Mouse (Mus musculus) right cerebral cortex, postnatal 4 days (tissue): Measurements from ENCODE around the gene Gpr153.
A peak's percentile ranks its signal among the peaks of the same experiment; 100 is the strongest.

Experiments used
- DNase-seq: peaks from one replicate; pipeline ENCODE4 v3.0.0-alpha.2; 2022

The Gpr153 gene

GRCm38 (mm10) chr4:152288398-152288945 is 14.4 kb downstream of the Gpr153 start:
- DNase-seq: no peak

DNA sequence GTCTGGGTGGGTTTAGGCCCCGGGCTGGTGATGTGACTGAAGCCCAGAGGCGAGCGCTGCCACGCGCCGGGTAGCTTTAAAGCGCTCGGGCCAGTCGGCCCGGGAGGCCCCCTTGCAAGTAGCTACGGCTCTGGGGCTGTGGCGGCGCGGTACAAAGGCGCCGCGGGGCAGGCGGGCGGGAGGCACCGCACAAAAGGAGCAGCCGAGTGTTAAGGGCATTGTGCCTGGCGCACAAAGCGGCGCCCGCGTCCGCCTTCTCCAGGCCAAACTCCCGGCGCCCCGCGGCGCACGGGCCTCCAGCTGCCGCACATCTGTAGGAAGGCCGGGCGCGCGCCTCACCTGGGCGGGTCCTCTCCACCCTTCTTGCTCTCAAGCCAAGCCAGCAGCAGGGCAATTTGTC is 16.4 kb downstream of the Gpr153 start:
- no peak for DNase-seq

DNA sequence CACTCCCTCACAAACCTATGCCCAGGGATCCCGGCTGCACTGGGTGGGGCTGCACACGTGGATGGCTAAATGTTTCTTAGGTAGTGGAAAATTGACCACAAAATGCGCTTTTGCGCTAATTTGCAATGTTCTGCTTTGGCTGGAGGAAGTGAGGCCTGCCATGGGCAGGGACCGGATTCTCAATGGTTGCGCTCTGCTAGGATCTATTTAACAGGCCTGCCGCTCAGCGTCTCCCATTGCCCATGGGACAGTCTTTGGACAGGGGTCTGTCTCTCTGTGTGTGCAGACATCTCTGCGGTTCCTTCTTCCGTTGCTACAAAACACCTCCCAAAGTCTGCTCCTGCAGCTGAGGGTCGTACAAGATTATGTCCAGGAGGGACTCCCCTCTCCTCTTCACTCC is 17.0 kb downstream of the Gpr153 start:
- no peak for DNase-seq

- DNase-seq: no peak
Observed at GRCm38 (mm10) chr4:152291562-152291961, 17.5 kb downstream of the Gpr153 start, which contains the start of gene Hes3. Hes3 (minus strand) TSS chr4:152291662.

DNA sequence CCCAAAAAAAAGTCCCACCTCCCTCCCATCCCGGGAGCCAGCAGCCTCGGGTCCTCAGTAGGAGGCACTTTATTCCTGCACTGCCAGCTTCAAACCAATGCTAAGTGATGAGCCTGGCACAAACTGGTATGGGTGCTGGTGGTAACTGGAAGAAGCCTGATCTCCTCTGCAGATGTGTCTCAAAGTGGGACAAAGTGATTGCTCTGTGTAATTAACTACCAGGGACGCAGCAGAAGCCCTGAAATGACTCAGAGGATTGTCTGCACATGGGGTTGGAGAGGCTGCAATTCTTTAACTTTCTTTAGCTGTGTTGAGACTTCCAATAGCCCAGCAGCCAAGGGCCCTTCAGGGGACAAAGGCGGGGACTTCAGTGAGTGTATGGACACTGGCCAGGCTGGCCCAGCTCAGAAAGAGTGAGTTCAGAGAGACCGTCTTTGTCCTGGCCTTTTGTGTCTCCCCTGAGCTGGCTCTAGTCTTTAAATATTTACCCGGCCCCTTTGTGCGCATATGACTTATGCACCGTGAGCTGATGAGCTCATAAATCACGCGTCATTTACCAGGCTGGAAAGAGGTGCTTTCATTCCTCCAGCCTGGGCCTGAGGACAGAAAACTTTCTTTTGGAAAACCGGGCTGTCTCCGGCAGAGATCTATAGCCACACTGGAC is 18.2 kb downstream of the Gpr153 start:
- no peak for DNase-seq

- no peak for DNase-seq
Observed at GRCm38 (mm10) chr4:152294188-152294929, 20.3 kb downstream of the Gpr153 start.

DNA sequence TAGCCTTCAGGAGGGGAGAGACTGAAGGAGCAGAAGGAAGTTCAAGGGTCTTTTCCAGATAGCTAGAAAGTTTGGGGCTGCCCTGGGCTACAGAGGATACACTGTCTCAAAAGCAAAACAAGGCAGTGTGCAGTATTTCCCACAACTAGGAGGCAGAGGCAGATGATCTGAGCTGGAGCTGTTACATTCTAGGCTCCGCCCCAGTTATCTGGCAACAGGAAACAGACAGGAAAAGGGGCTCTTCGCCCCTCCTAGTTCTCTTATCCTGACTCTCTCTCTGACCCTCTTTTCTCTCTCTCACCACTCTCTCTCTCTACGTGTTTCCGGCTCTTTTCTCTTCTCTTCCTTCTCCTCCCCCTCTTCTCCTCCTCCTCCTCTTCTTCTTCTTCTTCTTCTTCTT is 21.9 kb downstream of the Gpr153 start:
- no peak for DNase-seq

DNA sequence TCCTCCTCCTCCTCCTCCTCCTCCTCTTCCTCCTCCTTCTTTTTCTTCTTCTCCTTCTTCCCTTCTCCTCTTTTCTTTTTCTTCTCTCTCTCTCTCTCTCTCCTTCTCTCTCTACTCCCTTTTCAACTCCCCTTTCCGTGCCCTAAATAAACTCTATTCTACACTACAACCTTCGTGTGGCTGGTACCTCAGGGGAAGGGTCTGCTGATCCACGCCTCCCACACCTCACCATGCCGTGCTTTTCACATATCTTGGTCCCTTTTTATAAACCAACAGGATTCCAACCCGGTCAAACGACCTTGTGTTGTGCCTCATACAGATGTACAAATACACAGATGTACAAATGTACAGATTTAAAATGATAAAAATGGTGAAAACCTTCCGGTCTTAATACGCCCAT is 22.3 kb downstream of the Gpr153 start:
- DNase-seq: no peak

DNA sequence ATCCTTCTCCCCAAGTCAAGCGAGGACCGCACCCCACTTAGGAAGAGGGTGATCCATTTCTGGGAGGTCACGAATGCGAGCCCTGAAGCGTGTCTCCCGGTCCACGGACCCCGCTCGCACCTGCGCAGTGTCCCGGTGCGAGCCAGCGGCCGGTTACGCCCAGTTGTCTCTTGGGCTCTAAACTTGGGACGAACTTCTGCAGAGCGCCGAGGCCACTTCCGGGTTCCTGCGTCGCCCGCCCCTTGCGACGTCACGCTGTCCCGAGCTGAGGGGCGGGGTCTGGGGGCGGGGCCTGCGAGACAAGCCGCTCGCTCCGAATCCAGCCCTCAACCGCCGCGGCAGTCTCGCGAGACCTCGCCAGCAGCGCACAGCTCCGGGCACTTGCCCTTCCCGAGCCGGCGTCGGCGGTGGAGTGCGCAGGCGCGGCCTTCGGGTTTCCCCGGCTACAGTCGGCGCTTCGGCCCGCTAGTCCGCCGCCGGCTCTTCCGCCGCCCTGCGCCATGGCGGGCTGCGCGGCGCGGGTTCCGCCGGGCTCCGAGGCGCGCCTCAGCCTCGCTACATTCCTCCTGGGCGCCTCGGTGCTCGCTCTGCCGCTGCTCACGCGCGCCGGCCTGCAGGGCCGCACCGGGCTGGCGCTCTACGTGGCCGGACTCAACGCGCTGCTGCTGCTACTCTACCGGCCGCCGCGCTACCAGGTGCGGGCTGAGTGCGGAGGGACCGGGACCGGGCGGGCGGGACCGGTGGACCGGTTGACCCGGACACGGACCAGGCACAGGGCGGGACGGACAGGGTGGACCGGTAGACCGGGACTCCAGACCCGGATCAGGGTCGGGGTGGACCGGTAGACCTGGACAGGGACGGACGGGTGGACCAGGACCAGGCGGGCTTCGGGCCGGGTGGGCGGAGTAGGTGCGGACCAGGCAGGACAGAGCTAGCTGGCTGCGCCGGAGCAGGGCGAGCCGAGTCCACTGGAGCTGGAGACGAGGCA is 23.1 kb downstream of the Gpr153 start, which contains the start of gene Icmt:
Gene Icmt (plus strand): TSS at position 354 of the 988 bp plus-strand sequence.
- DNase-seq: peak; percentile 100

DNA sequence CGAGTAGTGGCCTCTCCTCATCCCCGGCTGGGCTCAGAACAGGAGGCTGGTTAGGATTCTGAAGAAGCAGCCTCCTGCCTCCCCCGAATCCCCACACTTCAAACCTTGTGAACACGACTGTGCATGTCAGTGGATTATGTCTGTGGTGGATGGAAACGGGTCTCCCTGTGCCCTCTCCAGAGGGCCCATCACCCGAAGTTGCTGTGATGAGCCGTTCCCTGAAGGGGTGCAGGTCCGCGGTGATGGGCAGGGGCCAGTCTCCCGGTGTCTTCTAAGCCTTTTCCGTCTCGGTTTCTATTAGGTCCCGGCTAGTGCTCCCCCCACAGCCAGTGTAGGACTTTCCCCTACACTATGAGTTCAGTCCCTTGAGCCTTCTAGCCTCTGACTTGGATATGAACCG is 24.8 kb downstream of the Gpr153 start:
- DNase-seq: no peak

GRCm38 (mm10) chr4:152300375-152300774 is 26.3 kb downstream of the Gpr153 start:
- DNase-seq: peak; percentile 48

GRCm38 (mm10) chr4:152302012-152302411 is 28.0 kb downstream of the Gpr153 start:
- DNase-seq: no peak

DNA sequence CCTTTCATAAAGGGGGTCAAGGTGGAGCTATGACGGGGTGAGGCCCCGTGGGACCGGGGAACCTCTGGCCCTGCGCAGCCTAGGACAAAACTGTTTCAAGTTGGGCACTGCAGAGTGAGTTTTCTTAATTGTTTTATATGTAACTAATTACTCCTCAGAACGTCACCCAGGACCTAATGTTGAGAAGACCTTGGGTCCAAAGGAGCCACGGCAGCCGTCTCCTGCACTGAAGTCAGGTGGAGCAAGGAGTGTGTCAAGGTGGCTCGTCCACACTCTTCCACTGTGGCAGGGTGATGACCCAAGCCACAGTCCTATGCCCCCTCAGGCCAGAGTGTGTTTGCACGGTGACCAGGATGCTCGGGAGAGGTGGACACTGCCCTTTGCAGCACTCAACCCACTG is 29.1 kb downstream of the Gpr153 start:
- no peak for DNase-seq

DNA sequence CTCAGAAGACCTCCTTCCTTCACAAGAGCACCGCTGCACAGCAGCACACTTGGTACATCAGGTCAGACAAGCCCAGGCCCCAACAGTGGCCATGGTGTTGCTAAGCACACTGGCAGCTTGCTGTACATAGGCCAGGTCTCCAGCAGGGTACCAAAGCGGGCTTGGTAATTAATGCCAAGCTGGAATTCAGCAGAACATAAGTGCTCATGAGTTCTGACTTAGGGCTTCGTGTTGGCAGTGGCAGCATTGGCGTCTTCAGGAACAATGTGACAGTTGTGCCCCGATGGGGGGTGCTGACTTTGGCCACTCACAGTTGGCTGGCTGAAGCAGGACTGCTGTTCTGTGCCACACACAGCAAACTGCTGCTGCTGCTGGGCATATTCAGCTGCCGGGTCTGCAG is 30.7 kb downstream of the Gpr153 start:
- no peak for DNase-seq

- DNase-seq: no peak
Observed at GRCm38 (mm10) chr4:152305991-152306390, 32.0 kb downstream of the Gpr153 start.

DNA sequence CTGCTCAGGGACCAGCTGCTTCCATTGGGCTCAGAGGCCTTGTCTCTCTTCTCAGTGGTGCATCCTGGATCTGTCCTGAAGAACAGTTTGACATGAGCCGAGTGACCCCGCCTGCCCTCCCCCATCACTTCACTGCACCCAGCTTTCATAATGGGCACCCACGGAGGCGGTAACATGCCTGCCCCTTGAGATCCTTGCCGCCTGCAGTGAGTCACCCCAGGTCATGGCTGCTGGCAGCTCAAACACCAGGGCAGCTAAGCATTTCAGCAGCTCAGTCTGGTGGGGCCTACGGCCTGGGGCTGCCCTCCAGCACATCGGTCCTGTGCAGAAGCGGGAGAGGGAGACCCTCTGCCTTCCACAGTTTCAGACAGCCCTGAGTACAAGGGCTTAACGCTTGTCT is 33.5 kb downstream of the Gpr153 start:
- DNase-seq: no peak

- no peak for DNase-seq
Observed at GRCm38 (mm10) chr4:152312186-152312585, 38.2 kb downstream of the Gpr153 start.

GRCm38 (mm10) chr4:152313211-152313632 is 39.2 kb downstream of the Gpr153 start:
- DNase-seq: peak; percentile 40

GRCm38 (mm10) chr4:152313934-152314333 is 39.9 kb downstream of the Gpr153 start:
- peak; percentile 75 for DNase-seq

DNA sequence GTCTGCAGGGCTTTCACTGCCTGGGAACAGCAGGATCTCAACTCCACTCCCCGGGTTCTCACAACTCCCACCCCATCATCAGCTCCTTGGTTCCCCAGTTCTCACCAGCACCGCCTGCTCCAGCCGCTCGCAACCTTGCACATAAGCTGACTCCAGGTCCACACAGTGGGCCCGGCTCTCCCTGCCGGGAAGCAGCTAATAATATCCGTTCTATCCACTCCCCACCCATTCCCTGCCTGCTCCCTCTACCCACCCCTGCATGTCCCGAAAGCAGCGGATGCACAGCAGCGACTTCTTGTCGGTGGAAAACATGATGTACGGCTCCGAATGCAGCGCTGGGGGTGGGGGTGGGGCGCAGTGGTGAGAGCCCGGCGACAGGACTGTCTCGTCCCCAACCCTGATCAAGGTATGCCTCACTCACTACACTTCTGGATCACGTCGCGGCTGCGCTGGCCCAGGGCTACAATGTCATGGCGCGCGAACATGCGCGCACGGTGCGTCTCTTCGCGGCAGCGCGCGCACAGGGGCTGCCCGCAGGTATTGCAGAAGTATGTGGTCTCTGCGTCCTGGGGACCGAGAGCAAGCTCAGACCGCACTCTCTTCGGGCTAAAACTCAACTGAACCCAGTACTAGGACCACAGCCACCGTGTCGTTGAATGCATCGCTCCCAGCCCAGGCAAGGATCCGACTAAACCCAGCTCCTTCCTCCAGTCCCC is 41.6 kb downstream of the Gpr153 start:
- no peak for DNase-seq

DNA sequence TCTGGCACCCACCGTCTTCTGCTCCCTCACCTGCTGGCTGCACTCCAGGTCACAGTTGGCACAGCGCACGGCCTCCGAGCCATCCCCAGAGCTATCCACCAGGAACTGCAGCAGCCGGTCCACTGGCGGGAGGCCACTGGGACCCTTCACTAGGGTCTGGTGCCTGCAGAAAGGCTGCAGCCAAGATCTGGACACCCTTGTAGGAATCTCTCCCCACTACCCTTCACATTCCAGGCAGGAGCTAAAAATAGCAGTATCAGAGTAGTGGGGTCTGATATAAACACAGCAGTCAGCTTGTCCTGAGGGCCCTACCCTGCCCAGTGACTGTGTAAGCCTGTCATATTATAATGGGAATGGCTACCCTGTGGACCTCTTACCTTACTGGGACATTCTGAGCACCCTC is 43.6 kb downstream of the Gpr153 start:
- DNase-seq: no peak
